Mouse (Mus musculus): ENCODE measurements around the gene C1ql3. TPM values are rescaled to one million over a fixed set of nuclear protein-coding genes. Genes with fewer than 3 reads are reported as not detected.

Gene C1ql3
- total RNA-seq, 4 experiments from 2014 or later, result 0.11 to 0.40 (median 0.23) TPM

Other genes starting within 250 kb of the C1ql3 start
- gene Pter, start 87.8 kb downstream of the C1ql3 start, total RNA-seq (2022), result 10 to 100 TPM in 1 of 4 experiments, 1 to 10 TPM in 3; 8.3 to 12.6 (median 9.7) TPM

All from heart, adult 8-10 months (tissue).